Mouse (Mus musculus) thymus, postnatal 0 days (tissue): ENCODE measurements at regions not wholly inside any gene's neighbourhood (a gene's known extent, or its start where the extent isn't known, plus 50 kb on each side); places are given as distances from the start of the nearest gene placed in this dataset.

Source experiments
- DNase-seq: peaks from one replicate; pipeline ENCODE4 v3.0.0-alpha.2; 2015; ENCODE audit warnings: low spot score

- DNase-seq: peak; percentile 23
Measured at GRCm38 (mm10) chr1:61135597-61136545, 158.1 kb downstream of the Icos start.

DNA sequence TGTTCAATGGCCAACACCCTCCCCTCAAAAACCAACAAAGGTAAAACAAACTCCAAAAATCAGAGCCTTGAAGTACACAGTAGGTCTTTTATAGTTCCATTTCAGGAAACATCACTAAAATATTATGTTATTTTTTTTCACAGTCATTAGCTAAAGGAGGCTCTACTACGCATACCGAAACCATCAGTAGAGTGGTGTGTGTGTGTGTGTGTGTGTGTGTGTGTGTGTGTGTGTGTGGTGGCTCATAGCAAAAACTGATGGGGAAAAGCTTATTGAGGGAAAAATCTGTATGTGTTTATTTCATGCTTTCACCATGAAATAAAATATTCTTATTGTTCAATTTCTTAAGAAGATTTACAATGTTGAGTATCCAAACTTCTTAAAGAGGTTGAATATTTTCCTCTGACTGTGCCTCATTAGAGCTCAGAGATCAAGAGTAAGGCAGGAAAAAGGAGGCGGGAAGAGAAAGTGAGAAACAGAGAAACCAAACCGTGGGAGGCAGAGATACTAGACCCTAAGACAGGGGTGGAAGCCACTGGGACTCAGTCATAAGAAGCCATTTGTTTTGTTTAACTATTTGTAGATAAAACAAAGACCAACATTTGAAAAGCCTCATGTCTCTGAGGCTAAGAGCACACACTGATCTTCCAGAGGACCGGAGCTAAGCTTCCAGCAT, 159.6 kb downstream of the Icos start:
- DNase-seq: no peak

DNA sequence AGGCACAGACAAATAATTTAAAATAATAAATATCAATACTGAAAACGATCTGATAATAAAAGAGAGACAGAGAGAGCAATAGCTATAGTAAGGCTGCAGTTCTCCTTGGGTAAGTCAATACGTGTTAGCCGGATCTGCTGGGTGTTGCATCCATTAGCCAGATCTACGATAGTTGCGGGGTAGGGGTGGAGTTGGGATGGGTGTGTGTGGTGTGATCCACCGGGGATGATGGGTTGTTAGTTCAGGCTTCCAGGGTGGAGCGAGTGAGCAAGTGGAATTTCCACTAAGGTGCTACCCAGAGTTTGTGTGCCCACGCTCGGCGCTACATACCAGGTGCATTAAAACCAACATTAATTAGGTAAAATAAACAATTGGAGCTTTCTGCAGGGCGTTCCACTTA, 160.2 kb downstream of the Icos start:
- no peak for DNase-seq

- no peak for DNase-seq
Measured at GRCm38 (mm10) chr1:61139291-61139983, 161.7 kb downstream of the Icos start.

DNA sequence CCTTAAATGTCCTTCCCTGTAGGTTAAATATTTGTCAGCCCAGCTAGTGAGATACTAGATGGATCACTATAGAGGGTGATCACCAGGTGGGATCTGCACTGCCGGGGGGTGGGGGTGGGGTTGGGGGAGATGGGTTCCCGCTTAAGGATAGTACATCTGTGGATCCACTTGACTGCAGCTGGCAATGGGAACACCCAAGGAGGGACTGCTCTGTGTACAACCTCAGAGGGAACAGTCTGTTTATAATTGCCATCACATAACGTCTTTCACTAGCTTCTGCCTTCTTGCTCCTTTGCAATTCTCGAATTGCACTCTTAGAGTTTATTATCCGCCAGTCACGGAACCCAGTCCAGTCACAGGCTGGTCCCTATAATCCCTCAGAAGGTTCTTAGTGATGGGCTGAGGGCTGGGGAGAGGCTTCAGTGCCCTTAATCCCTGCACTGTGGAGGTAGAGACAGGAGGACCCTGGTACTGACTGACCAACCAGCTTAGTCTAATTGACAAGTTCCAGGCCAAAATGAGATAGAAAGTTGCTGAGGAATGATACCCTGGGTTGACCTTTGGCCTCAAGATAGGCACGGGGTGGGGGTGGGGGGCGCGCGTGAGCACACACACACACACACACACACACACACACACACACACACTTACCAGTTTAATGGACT, 162.4 kb downstream of the Icos start:
- no peak for DNase-seq

DNA sequence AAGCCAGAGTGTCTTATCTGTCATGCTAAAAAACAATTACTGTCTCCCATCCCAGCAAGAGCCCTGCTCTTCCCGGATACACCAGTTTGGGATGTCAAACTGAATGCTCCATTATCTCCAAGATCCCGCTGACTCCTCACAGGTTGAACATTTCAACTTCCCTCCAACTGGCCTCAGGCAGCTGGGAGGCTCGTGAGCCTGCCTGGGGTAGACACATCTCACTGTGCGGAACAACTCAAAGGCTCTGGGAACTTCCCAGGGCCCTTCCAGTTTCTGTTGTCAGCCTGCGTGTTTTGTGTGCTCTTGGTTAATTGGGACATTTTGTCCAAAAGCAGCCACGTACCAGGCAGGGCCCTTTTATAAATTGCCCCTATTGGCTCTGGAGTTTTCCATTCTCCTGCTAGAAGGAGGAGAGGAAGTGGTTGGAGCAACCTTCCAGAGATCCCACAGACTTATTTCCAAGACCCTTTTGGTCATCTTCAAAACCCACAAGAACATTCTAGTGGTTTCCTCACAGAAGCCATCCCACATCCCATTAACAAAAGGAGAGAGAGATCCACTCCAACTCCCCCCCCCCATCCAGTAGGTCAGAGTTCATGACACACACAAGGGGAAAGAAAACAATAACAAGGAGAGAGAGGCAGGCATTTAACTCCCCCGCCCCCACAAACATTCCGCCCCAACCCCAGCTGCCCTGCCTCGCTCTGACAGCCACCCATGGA, 163.3 kb downstream of the Icos start:
- no peak for DNase-seq

DNA sequence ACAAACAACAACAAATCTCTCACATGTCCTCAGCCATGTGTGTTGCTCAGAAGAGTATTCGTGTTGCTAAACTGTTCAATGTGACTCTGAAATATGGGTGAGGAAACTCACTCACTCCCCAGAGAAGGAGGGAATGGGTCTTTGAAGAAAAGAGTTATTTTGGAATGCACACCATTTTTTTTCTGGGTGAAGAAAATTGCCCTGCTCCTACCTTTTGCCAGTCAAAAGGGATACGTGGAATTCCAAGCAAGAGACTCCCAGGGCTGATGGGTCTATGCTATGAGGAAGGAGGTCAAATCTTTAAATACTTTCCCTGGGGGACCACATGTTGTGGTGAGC, 163.8 kb downstream of the Icos start:
- DNase-seq: no peak

GRCm38 (mm10) chr1:61141952-61142351, 164.2 kb downstream of the Icos start:
- DNase-seq: no peak

- no peak for DNase-seq
Measured at GRCm38 (mm10) chr1:61143030-61143753, 165.5 kb downstream of the Icos start.

DNA sequence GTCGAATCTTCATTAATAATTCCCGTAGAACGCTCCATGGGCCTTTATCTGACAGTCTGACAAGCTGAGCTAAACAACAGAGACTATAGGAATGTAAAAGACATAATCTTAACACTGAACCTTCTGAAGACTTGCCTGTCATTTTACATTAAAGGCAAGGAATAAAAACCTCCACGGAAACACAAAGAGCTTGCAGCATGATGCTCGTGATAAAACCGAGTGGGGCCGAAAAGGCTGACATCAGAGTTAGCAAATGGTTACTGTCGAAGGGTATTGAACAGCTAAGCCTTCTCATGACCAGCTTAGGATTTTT, 166.0 kb downstream of the Icos start:
- DNase-seq: no peak

GRCm38 (mm10) chr1:61145013-61145412, 167.3 kb downstream of the Icos start:
- DNase-seq: no peak

GRCm38 (mm10) chr1:61145572-61145971, 167.8 kb downstream of the Icos start:
- no peak for DNase-seq

GRCm38 (mm10) chr1:61146222-61146723, 168.5 kb downstream of the Icos start:
- no peak for DNase-seq

DNA sequence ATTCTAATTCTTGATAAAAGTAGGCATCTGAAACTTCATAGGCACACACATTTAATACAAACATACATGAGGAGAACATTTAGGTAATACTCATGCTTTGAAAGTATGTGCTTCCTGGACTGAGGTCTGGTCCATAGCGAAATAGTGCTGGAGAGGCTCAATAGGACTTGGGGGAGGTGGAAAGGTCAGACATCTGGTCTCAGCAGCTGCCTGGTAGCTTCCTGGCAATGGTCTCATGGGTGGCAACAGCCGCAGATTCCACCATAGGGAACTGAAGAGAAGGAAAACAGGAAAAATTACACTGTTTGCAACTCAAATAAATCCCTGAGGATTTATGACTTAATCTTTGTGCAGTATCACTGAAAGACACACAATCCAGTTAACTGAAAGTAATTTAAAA, 174.0 kb downstream of the Icos start:
- no peak for DNase-seq

- no peak for DNase-seq
Measured at GRCm38 (mm10) chr1:61152157-61152556, 174.4 kb downstream of the Icos start.

DNA sequence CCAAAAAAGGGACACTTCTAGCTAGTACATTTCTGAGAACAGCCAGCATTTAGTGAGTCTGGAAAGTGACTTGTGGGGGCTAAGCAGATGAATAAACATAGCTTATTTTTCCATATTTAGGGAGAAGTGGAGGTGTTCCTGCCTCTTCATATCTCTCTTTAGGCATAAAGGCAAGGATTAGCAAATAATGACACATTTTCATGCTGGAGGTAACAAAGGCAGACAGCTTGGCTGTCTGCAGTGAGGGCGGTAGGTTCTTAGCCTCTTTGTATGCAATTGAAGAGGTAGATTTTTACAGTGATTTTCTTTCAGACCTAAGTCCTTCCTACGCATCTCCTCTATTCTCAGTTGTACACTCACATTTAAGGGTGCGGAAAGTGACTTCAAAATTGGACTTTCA, 176.5 kb downstream of the Icos start:
- DNase-seq: no peak

DNA sequence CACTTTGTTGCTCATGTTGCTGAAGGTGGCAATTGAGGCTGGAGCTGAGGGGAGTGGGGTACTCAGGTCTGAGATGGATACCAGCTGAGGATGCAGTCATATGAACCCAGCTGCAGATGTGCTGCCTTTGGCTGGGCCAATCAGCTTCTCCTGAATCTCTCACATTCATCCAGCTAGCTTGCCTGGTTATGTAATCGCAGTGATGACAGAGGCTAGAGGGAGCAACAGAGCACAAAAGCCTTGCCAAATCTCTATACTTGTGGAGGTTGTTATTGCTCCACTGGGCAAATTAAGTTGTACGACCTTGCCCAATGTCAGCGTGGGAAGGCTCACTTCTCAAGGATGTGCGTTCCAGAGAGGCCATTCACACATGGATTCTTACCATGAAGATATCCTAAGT, 179.5 kb downstream of the Icos start:
- no peak for DNase-seq

DNA sequence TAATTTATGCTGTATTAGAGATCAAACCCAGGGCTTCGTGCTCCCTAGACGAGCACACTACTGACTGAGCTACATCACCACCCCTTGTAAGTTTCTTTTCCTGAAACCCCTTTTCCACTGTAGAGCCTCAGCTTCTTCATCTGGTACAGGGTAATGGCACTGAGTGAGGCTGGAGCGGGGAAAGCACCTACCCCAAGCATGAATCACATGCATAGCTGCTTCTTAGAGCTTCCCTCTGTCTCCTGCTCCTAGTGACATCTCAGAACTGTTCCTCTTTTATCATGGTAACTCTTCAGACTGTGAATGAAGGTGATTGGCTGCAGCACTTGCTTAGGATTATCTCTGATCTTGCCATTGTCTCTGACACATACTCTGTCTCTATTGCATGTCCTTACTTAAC, 182.8 kb downstream of the Icos start:
- DNase-seq: no peak

DNA sequence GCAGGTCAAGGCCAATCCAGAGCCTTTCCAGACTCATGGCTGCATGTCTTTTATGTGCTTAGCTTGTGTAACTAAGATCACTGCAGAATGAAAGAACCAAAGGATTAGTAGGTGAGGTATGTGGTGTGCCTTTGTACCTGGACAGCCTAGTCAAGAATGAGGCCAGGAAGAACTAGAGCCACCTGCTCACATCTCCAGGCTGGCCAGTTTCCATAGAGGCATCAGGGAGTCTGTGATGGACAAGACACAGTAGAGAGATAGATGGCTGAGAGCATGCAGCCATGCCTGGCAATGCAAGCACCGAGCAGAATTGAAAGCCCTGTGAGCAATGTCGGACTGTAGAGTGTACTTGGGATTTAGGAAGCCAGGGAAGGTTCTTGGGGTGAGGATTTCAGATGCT, 186.5 kb downstream of the Icos start:
- no peak for DNase-seq

GRCm38 (mm10) chr1:61171941-61172340, 194.2 kb downstream of the Icos start:
- no peak for DNase-seq
